In genomic region chr11:58039027-58039426, GRCm38 (mm10) we compare ENCODE assay signal across 11 mouse cellular contexts. TPM values are rescaled to one million over a fixed set of nuclear protein-coding genes. Genes with fewer than 3 reads are reported as not detected.
DNase-seq lines count a peak whose midpoint lies in the region; ATAC-seq and TF ChIP-seq lines count a peak whose summit lies in the region.
"Had no signal": no experiment of that assay in that cellular context is flagged by ENCODE, and none has a peak within 500 bp of the region (broad histone marks: within the 10 kb centered on the region; RNA-seq: fewer than 3 reads in every experiment).

No protein-coding gene starts in this region.

- H3K4me1 ChIP-seq in heart, postnatal 0 days (ENCODE audit: control insufficient read depth, insufficient read depth): peaks cover 5% of the 10 kb centered on the region
- peaks cover 4% of the 10 kb centered on the region for H3K4me1 ChIP-seq in ES-Bruce4 (ENCODE audit: control insufficient read depth, insufficient read depth, low read length)
- peaks cover 8% of the 10 kb centered on the region for H3K4me1 ChIP-seq in intestine, embryonic 15.5 days (replicated peaks)
- H3K4me1 ChIP-seq in midbrain, embryonic 10.5 days: no peaks in the 10 kb centered on the region
- no peaks in the 10 kb centered on the region; the same call in 1 of the 2 replicates for H3K4me1 ChIP-seq in midbrain, embryonic 15.5 days

- H3K9me3 ChIP-seq in heart, postnatal 0 days (replicated peaks; ENCODE audit: control insufficient read depth, low read length): no peaks in the 10 kb centered on the region
- no peaks in the 10 kb centered on the region for H3K9me3 ChIP-seq in ES-Bruce4 (replicated peaks; ENCODE audit: control insufficient read depth, insufficient read depth, low read length, poor library complexity, severe bottlenecking)
- H3K9me3 ChIP-seq in intestine, embryonic 15.5 days: no peaks in the 10 kb centered on the region
- H3K9me3 ChIP-seq in midbrain, embryonic 10.5 days (replicated peaks): no peaks in the 10 kb centered on the region
- no peaks in the 10 kb centered on the region for H3K9me3 ChIP-seq in midbrain, embryonic 15.5 days
- H3K9me3 ChIP-seq: heart, embryonic 15.5 days had no signal

- WGBS in heart, postnatal 0 days: 28% methylated on average over 1 of the region's 1 CpGs
- 67% methylated on average over 1 of the region's 1 CpGs for WGBS in intestine, embryonic 15.5 days
- WGBS in midbrain, embryonic 10.5 days: 77% methylated on average over 1 of the region's 1 CpGs
- WGBS in midbrain, embryonic 15.5 days: 87% methylated on average over 1 of the region's 1 CpGs

- no peak overlapping the region for H3K27ac ChIP-seq in heart, postnatal 0 days (ENCODE audit: low read depth)
- no peak overlapping the region for H3K27ac ChIP-seq in ES-Bruce4 (ENCODE audit: insufficient read depth, low read length)
- H3K27ac ChIP-seq in intestine, embryonic 15.5 days: no peak overlapping the region
- no peak overlapping the region for H3K27ac ChIP-seq in midbrain, embryonic 10.5 days (replicated peaks)
- H3K27ac ChIP-seq in midbrain, embryonic 15.5 days: no peak overlapping the region
- H3K27ac ChIP-seq: heart, embryonic 15.5 days had no signal

- no peak overlapping the region for H3K4me2 ChIP-seq in heart, postnatal 0 days (ENCODE audit: low read depth, low read length)
- no peak overlapping the region for H3K4me2 ChIP-seq in intestine, embryonic 15.5 days (replicated peaks)
- no peak overlapping the region for H3K4me2 ChIP-seq in midbrain, embryonic 15.5 days
- H3K4me2 ChIP-seq: heart, embryonic 15.5 days had no signal

- no peak overlapping the region for H3K4me3 ChIP-seq in heart, postnatal 0 days (ENCODE audit: low read depth, low read length)
- no peak overlapping the region for H3K4me3 ChIP-seq in ES-Bruce4 (ENCODE audit: low read depth, low read length)
- no peak overlapping the region for H3K4me3 ChIP-seq in intestine, embryonic 15.5 days (replicated peaks)
- no peak overlapping the region for H3K4me3 ChIP-seq in midbrain, embryonic 10.5 days
- no peak overlapping the region for H3K4me3 ChIP-seq in midbrain, embryonic 15.5 days
- H3K4me3 ChIP-seq: heart, embryonic 15.5 days had no signal

- peaks cover 11% of the 10 kb centered on the region for H3K36me3 ChIP-seq in heart, postnatal 0 days (replicated peaks; ENCODE audit: control insufficient read depth, insufficient read depth, low read length)
- H3K36me3 ChIP-seq in ES-Bruce4 (ENCODE audit: control insufficient read depth, insufficient read depth, low read length, poor library complexity, severe bottlenecking): peaks cover 31% of the 10 kb centered on the region
- 0 out of 2 replicates have a peak, but pooled peaks cover 5% of the 10 kb centered on the region for H3K36me3 ChIP-seq in intestine, embryonic 15.5 days
- peaks cover 36% of the 10 kb centered on the region for H3K36me3 ChIP-seq in midbrain, embryonic 10.5 days
- no peaks in the 10 kb centered on the region for H3K36me3 ChIP-seq in midbrain, embryonic 15.5 days (replicated peaks)

- no peak overlapping the region for H3K9ac ChIP-seq in heart, postnatal 0 days (replicated peaks; ENCODE audit: low read depth, low read length)
- H3K9ac ChIP-seq in ES-Bruce4 (ENCODE audit: low read depth, poor library complexity, severe bottlenecking): no peak overlapping the region
- H3K9ac ChIP-seq in intestine, embryonic 15.5 days: no peak overlapping the region
- H3K9ac ChIP-seq in midbrain, embryonic 15.5 days: no peak overlapping the region
- H3K9ac ChIP-seq: heart, embryonic 15.5 days had no signal

- H3K27me3 ChIP-seq in heart, postnatal 0 days (ENCODE audit: control insufficient read depth, insufficient read depth, low read length): no peaks in the 10 kb centered on the region
- no peaks in the 10 kb centered on the region for H3K27me3 ChIP-seq in ES-Bruce4 (ENCODE audit: control insufficient read depth, insufficient read depth, low read length, poor library complexity, severe bottlenecking)
- H3K27me3 ChIP-seq in intestine, embryonic 15.5 days (replicated peaks): no peaks in the 10 kb centered on the region
- H3K27me3 ChIP-seq in midbrain, embryonic 10.5 days (ENCODE audit: low read depth, poor library complexity, severe bottlenecking): no peaks in the 10 kb centered on the region
- no peaks in the 10 kb centered on the region for H3K27me3 ChIP-seq in midbrain, embryonic 15.5 days (replicated peaks)
- H3K27me3 ChIP-seq: heart, embryonic 15.5 days had no signal

- peak; percentile 40 for DNase-seq in heart, postnatal 0 days (ENCODE audit: low spot score)
- DNase-seq in heart, adult 9 months (ENCODE audit: low spot score in 2 of 2): no peak
- peak; percentile 59 for DNase-seq in 416B (ENCODE audit: low read depth)
- no peak for DNase-seq in ovary, postnatal 10 days (ENCODE audit: low spot score)
- no peak for DNase-seq in midbrain, embryonic 10.5 days (ENCODE audit: low spot score)
- DNase-seq: right cerebral cortex, postnatal 14 days had no signal

- no peak; the same call in 1 of the 2 replicates for ATAC-seq in heart, postnatal 0 days (ENCODE audit: insufficient read depth, low read depth)
- ATAC-seq in intestine, embryonic 15.5 days: peak; percentile 60
- no peak for ATAC-seq in midbrain, embryonic 15.5 days (replicated peaks)

- TF ChIP-seq POLR2A in ES-Bruce4 (IDR thresholded peaks at IDR 0.05; ENCODE audit: insufficient read depth, low read length): no peak

- no peak for TF ChIP-seq EP300 in heart, postnatal 0 days (IDR thresholded peaks at IDR 0.05; ENCODE audit: low read depth)
- TF ChIP-seq EP300 in ES-Bruce4 (IDR thresholded peaks at IDR 0.05; ENCODE audit: insufficient read depth, low read depth, low read length): no peak

- TF ChIP-seq CTCF in heart, postnatal 0 days (IDR thresholded peaks at IDR 0.05; ENCODE audit: low read depth): peak; percentile 55
- TF ChIP-seq CTCF in ES-Bruce4 (IDR thresholded peaks at IDR 0.05; ENCODE audit: low read depth, low read length): peak; percentile 57

RNA-seq across cellular contexts. Expression of gene Larp1, which starts 30.2 kb away (rescaled TPM):
- 18.2 and 21.8 TPM in 2 replicates for total RNA-seq in heart, postnatal 0 days (2014; rRNA removed; ENCODE audit: low replicate concordance)
- polyA plus RNA-seq in heart, postnatal 0 days (2015; fragmentation: Nextera tagmentation; extraction: Ambion mirVana): 6.7 and 8.3 TPM in 2 replicates
- 164 and 167 TPM in 2 replicates for polyA plus RNA-seq in ES-Bruce4 (2011; ENCODE audit: insufficient read depth, insufficient read length, low read depth, missing spikeins)
- polyA plus RNA-seq in intestine, embryonic 15.5 days (2015; fragmentation: Nextera tagmentation; extraction: Ambion mirVana): 21.1 and 23.5 TPM in 2 replicates
- 13.0 and 15.3 TPM in 2 replicates for polyA plus RNA-seq in midbrain, embryonic 10.5 days (2016; fragmentation: Nextera tagmentation; extraction: Ambion mirVana)
- polyA plus RNA-seq in midbrain, embryonic 15.5 days (2015; fragmentation: Nextera tagmentation; extraction: Ambion mirVana): 22.1 and 22.8 TPM in 2 replicates

RNA-seq across cellular contexts. Expression of gene Gm12248, which starts 53.9 kb away (rescaled TPM):
- not detected in 2 replicates for total RNA-seq in heart, postnatal 0 days (2014; rRNA removed; ENCODE audit: low replicate concordance)
- polyA plus RNA-seq in heart, postnatal 0 days (2015; fragmentation: Nextera tagmentation; extraction: Ambion mirVana): not detected in 2 replicates
- not detected in 2 replicates for polyA plus RNA-seq in ES-Bruce4 (2011; ENCODE audit: insufficient read depth, insufficient read length, low read depth, missing spikeins)
- polyA plus RNA-seq in intestine, embryonic 15.5 days (2015; fragmentation: Nextera tagmentation; extraction: Ambion mirVana): not detected in 2 replicates
- polyA plus RNA-seq in midbrain, embryonic 10.5 days (2016; fragmentation: Nextera tagmentation; extraction: Ambion mirVana): not detected in 2 replicates
- 0.15 and 0.18 TPM in 2 replicates for polyA plus RNA-seq in midbrain, embryonic 15.5 days (2015; fragmentation: Nextera tagmentation; extraction: Ambion mirVana)
- polyA plus RNA-seq: heart, embryonic 15.5 days; liver, embryonic 16.5 days had no signal

Comparison
In these comparisons a context has a peak if more than half of its experiments do, and no peak if none do; other contexts are left out.
1. DNase-seq: peak in heart, postnatal 0 days (single experiment) and 416B (single experiment); none in heart, adult 9 months (0 of 2), ovary, postnatal 10 days (single experiment) and midbrain, embryonic 10.5 days (single experiment).